Mouse (Mus musculus) G1E (cell line): ENCODE measurements around the gene Gabbr1.

ENCODE experiments used
- CTCF ChIP-seq: IDR thresholded peaks from 2 replicates; pipeline ENCODE4 v1.5.1; 2012; ENCODE audit warnings: low read depth, low read length, inconsistent platforms, mixed read lengths
- TAL1 ChIP-seq: conservative IDR thresholded peaks from 2 replicates; pipeline ENCODE4 v1.6.1; 2012; ENCODE audit warnings: low read depth, low read length, inconsistent platforms, mixed read lengths

DNA sequence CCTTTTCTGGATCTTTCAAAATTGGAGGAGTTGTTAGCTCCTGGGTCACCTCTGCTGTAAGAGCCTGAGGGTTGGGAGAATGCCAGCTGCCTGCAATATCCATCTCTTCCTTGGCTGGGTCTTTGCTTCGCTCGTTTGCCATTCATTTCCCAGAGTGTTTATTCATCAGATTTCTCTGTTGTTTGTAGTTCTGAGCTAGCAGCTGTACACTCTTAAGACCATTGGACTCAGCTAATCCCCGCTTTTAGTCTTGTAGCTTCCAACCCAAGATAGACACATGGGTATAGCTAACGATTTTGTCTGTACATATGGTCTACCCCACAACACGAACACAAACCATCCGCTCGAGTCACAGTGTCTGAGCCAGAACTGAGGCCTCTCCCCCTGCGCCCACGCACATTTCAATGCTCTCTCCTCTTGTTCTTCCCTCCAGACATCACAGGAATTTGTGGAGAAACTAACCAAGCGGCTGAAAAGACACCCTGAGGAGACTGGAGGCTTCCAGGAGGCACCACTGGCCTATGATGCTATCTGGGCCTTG lies 16.4 kb downstream of the Gabbr1 start:
- TF ChIP-seq TAL1 (no peak), CTCF (no peak)
